Mouse (Mus musculus): ENCODE results near the gene Col5a1. TPM values are rescaled to one million over a fixed set of nuclear protein-coding genes. Genes with fewer than 3 reads are reported as not detected.

Gene Col5a1
- polyA plus RNA-seq, 1 experiment = not detected

GRCm38 (mm10) chr2:28089095-28089494 is 202.9 kb downstream of the Col5a1 start:
- H3K4me1 ChIP-seq (ENCODE audit: control insufficient read depth, insufficient read depth, low read length) = no peaks in the 10 kb centered on the region
- TF ChIP-seq CTCF (IDR thresholded peaks at IDR 0.05; ENCODE audit: insufficient read depth, low read depth, low read length) (no peak), POLR2A (IDR thresholded peaks at IDR 0.05; ENCODE audit: insufficient read depth, low read depth, low read length) (no peak)
- no peak overlapping the region for H3K4me3 ChIP-seq (ENCODE audit: insufficient read depth, low read depth, low read length)
- 89% methylated on average over 5 of the region's 5 CpGs for WGBS
- no peak overlapping the region for H3K27ac ChIP-seq (ENCODE audit: insufficient read depth, low read depth, low read length)

Other genes starting within 250 kb of the Col5a1 start
- not detected in 2 replicates for gene Rxra, start 210.0 kb upstream of the Col5a1 start, polyA plus RNA-seq (2012; ENCODE audit: insufficient read depth, insufficient read length, low replicate concordance, missing spikeins)
- gene Fcnb, start 198.5 kb downstream of the Col5a1 start, polyA plus RNA-seq (2012; ENCODE audit: insufficient read depth, insufficient read length, low replicate concordance, missing spikeins) = not detected in 2 replicates

All from olfactory bulb, adult 2 months (tissue).